Mouse (Mus musculus): Measurements from ENCODE around the gene Dlgap4. TPM values are rescaled to one million over a fixed set of nuclear protein-coding genes. Genes with fewer than 3 reads are reported as not detected.

The Dlgap4 gene
- total and polyA plus RNA-seq, 3 experiments: 10.4 to 39.6 TPM; not detected in 1

DNA sequence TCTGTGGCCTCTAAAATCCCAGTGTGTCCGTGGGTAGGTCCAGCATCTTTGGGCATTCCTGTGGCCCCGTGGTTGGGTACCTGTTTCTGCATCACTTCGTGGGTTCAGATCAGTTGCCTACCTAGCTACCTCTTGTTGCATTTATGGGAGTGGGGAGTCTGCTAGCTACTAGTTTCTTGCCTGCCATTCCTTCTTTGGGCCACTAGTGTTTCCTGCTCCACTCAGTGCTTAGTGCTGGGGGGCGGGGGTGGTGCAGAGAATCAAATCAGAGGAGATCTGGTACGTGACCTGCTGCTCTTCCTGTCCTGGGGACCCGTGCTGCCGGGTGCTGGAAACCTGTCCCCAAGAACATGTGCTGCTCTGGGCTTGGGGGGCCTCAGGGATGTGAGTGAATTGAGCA, 3.0 kb downstream of the Dlgap4 start:
- DNase-seq (ENCODE audit: low read depth, low spot score): no peak
- no peaks in the 10 kb centered on the region for H3K4me1 ChIP-seq (ENCODE audit: control insufficient read depth in 1 of 2, insufficient read depth in 2 of 2, low read length in 2 of 2)
- no peak overlapping the region for H3K27ac ChIP-seq (ENCODE audit: control insufficient read depth, low read depth, low read length)
- no peak overlapping the region for H3K9ac ChIP-seq (ENCODE audit: control insufficient read depth, low read depth, low read length, poor library complexity, severe bottlenecking)
- H3K4me3 ChIP-seq (ENCODE audit: control insufficient read depth in 1 of 2, insufficient read depth in 1 of 2, low read depth in 2 of 2, low read length in 2 of 2): no peak overlapping the region
- no peaks in the 10 kb centered on the region for H3K79me2 ChIP-seq (ENCODE audit: control insufficient read depth, insufficient read depth, low read length, poor library complexity)
- TF ChIP-seq HCFC1 (IDR thresholded peaks at IDR 0.05; ENCODE audit: low read depth, low read length) (no peak), USF2 (IDR thresholded peaks at IDR 0.05; ENCODE audit: borderline replicate concordance in 1 of 2, insufficient read depth in 1 of 2, low read depth in 1 of 2, low read length in 2 of 2) (no peak), UBTF (IDR thresholded peaks at IDR 0.05; ENCODE audit: borderline replicate concordance, insufficient read depth, low read depth, low read length) (no peak), MYC (IDR thresholded peaks at IDR 0.05; ENCODE audit: low read depth, low read length) (no peak), NRF1 (IDR thresholded peaks at IDR 0.05; ENCODE audit: insufficient read depth, low read depth, low read length, poor library complexity, severe bottlenecking) (no peak), ZNF384 (IDR thresholded peaks at IDR 0.05; ENCODE audit: low read depth, low read length) (no peak), MAX (IDR thresholded peaks at IDR 0.05; ENCODE audit: low read length) (no peak), SMC3 (IDR thresholded peaks at IDR 0.05; ENCODE audit: low read depth, low read length) (no peak), TAL1 (IDR thresholded peaks at IDR 0.05; ENCODE audit: low read length) (no peak), MYB (IDR thresholded peaks at IDR 0.05; ENCODE audit: low read depth, low read length) (no peak)
- H3K27me3 ChIP-seq (ENCODE audit: control insufficient read depth in 1 of 2, insufficient read depth in 2 of 2, low read length in 2 of 2): no peaks in the 10 kb centered on the region
- no peaks in the 10 kb centered on the region for H3K36me3 ChIP-seq (ENCODE audit: control insufficient read depth in 1 of 2, insufficient read depth in 2 of 2, low read length in 2 of 2)
- H3K9me3 ChIP-seq (replicated peaks; ENCODE audit: insufficient read depth, low read length): no peaks in the 10 kb centered on the region

DNA sequence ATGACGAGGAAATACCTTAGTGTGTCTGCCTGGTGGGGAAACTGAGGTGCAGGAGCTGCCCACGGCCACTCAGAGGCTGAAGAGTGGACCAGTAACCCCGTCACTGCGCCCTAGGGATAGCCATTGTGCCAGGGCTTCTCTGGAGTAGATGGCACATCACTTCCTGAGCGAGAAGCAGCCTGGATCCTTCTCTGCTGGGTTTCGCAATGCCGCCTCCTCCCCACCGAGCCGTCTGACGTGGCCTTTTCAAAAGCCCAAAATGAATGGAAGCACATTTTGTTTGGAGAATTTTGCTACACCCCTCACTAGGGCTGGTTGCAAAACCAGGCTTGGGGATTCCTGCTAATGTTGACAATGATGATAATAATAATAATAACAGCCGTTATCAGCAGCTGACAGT, 4.0 kb downstream of the Dlgap4 start:
- Histone ChIP-seq H3K27ac (ENCODE audit: control insufficient read depth, low read depth, low read length) (no peak overlapping the region), H3K4me1 (ENCODE audit: control insufficient read depth in 1 of 2, insufficient read depth in 2 of 2, low read length in 2 of 2) (no peaks in the 10 kb centered on the region), H3K36me3 (ENCODE audit: control insufficient read depth in 1 of 2, insufficient read depth in 2 of 2, low read length in 2 of 2) (no peaks in the 10 kb centered on the region), H3K79me2 (ENCODE audit: control insufficient read depth, insufficient read depth, low read length, poor library complexity) (no peaks in the 10 kb centered on the region), H3K27me3 (ENCODE audit: control insufficient read depth in 1 of 2, insufficient read depth in 2 of 2, low read length in 2 of 2) (no peaks in the 10 kb centered on the region), H3K9ac (ENCODE audit: control insufficient read depth, low read depth, low read length, poor library complexity, severe bottlenecking) (no peak overlapping the region), H3K4me3 (ENCODE audit: control insufficient read depth in 1 of 2, insufficient read depth in 1 of 2, low read depth in 2 of 2, low read length in 2 of 2) (no peak overlapping the region), H3K9me3 (replicated peaks; ENCODE audit: insufficient read depth, low read length) (no peaks in the 10 kb centered on the region)
- TF ChIP-seq USF1 (IDR thresholded peaks at IDR 0.05; ENCODE audit: low read depth, low read length) (no peak), CTCF (IDR thresholded peaks at IDR 0.05 in 2 of 3, conservative IDR thresholded peaks at IDR 0.05 in 1 of 3; ENCODE audit: control insufficient read depth in 1 of 3, insufficient read depth in 1 of 3, low read depth in 2 of 3, low read length in 3 of 3, poor library complexity in 1 of 3, severe bottlenecking in 1 of 3) (no peak), EP300 (IDR thresholded peaks at IDR 0.05; ENCODE audit: low read depth in 1 of 2, low read length in 2 of 2) (no peak), ZC3H11A (IDR thresholded peaks at IDR 0.05; ENCODE audit: low read depth, low read length) (no peak), GABPA (IDR thresholded peaks at IDR 0.05; ENCODE audit: low read depth, low read length) (no peak), HCFC1 (IDR thresholded peaks at IDR 0.05; ENCODE audit: low read depth, low read length) (no peak), CHD2 (IDR thresholded peaks at IDR 0.05; ENCODE audit: low read length) (no peak), RAD21 (IDR thresholded peaks at IDR 0.05; ENCODE audit: low read depth, low read length) (no peak), USF2 (IDR thresholded peaks at IDR 0.05; ENCODE audit: borderline replicate concordance in 1 of 2, insufficient read depth in 1 of 2, low read depth in 1 of 2, low read length in 2 of 2) (no peak), NELFE (IDR thresholded peaks at IDR 0.05; ENCODE audit: low read depth, low read length) (no peak), MAX (IDR thresholded peaks at IDR 0.05; ENCODE audit: low read length) (no peak), POLR2AphosphoS2 (IDR thresholded peaks at IDR 0.05; ENCODE audit: low read length) (no peak), CHD1 (IDR thresholded peaks at IDR 0.05; ENCODE audit: low read depth, low read length) (no peak), POLR2AphosphoS5 (IDR thresholded peaks at IDR 0.05; ENCODE audit: borderline replicate concordance, low read depth, low read length) (no peak), ZNF384 (IDR thresholded peaks at IDR 0.05; ENCODE audit: low read depth, low read length) (no peak), MXI1 (IDR thresholded peaks at IDR 0.05; ENCODE audit: low read depth, low read length) (no peak), RCOR1 (IDR thresholded peaks at IDR 0.05; ENCODE audit: low read depth, low read length) (no peak), SIN3A (IDR thresholded peaks at IDR 0.05; ENCODE audit: low read length) (no peak), BHLHE40 (IDR thresholded peaks at IDR 0.05; ENCODE audit: borderline replicate concordance, low read depth, low read length) (no peak), TCF12 (IDR thresholded peaks at IDR 0.05; ENCODE audit: low read depth, low read length) (no peak)
- no peak for DNase-seq (ENCODE audit: low read depth, low spot score)
